ENCODE assay signal across 14 mouse cellular contexts in the genomic region with DNA sequence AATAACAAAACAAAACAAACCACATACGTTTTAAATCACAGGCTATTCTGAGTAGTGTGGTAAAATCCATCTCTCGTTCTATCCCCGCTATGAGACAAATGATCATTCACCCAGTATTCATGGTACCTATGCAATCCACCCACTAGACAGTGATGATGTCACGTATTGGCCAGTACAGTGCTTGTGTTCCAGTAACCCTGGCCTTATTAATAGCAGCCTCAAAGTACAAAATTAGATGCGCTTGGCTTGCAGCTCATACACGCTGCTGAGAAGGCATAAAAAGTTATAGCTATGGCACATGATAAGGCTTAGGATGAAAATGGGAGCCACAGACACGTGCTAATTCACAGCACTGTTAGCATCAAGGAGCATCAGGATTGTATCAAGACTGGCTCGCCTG.
"Had no signal": no experiment of that assay in that cellular context is flagged by ENCODE, and none has a peak within 500 bp of the region (broad histone marks: within the 10 kb centered on the region; RNA-seq: fewer than 3 reads in every experiment).

No protein-coding gene starts in this region.

- DNase-seq: kidney, postnatal 14 days; left cerebral cortex, postnatal 4 days; lung, embryonic 14.5 days; lung, postnatal 10 days; lung, postnatal 4 days; midbrain, embryonic 14.5 days; spleen, adult 18-20 months; thymus, adult 2 months; thymus, postnatal 25 days had no signal

- H3K4me1 ChIP-seq: liver, embryonic 12.5 days; neural tube, embryonic 12.5 days had no signal

- ATAC-seq: liver, embryonic 12.5 days had no signal

- H3K9me3 ChIP-seq: limb, embryonic 15.5 days; liver, embryonic 12.5 days; midbrain, embryonic 10.5 days; neural tube, embryonic 12.5 days had no signal

- H3K9ac ChIP-seq: limb, embryonic 15.5 days; liver, embryonic 12.5 days; lung, embryonic 14.5 days; neural tube, embryonic 12.5 days had no signal

- H3K27ac ChIP-seq: liver, embryonic 12.5 days; midbrain, embryonic 10.5 days; neural tube, embryonic 12.5 days had no signal

- H3K27me3 ChIP-seq: limb, embryonic 15.5 days; liver, embryonic 12.5 days; neural tube, embryonic 12.5 days had no signal

- H3K4me2 ChIP-seq: limb, embryonic 15.5 days; liver, embryonic 12.5 days; lung, embryonic 14.5 days; neural tube, embryonic 12.5 days had no signal

- H3K4me3 ChIP-seq: limb, embryonic 15.5 days; liver, embryonic 12.5 days; midbrain, embryonic 10.5 days; myocyte; neural tube, embryonic 12.5 days had no signal

- H3K36me3 ChIP-seq: limb, embryonic 15.5 days; liver, embryonic 12.5 days; midbrain, embryonic 10.5 days; neural tube, embryonic 12.5 days had no signal
